Mouse (Mus musculus) small intestine, adult 2 months (tissue): ENCODE measurements around the gene Plg.

ENCODE experiments used
- CTCF ChIP-seq: fragments of 200-500 bp; IDR thresholded peaks from 2 replicates; pipeline ENCODE4 v1.5.1; 2012; ENCODE audit warnings: low read depth, mild to moderate bottlenecking, control low read depth, inconsistent platforms, low read length, moderate library complexity, mixed read lengths; ENCODE audit not compliant: insufficient replicate concordance, insufficient read length; ENCODE audit errors: extremely low read depth
- POLR2A ChIP-seq: fragments of 200-500 bp; IDR thresholded peaks from 2 replicates; pipeline ENCODE4 v1.6.1; 2012; ENCODE audit warnings: low read depth, mild to moderate bottlenecking, control low read depth, inconsistent platforms, low read length, moderate library complexity

DNA sequence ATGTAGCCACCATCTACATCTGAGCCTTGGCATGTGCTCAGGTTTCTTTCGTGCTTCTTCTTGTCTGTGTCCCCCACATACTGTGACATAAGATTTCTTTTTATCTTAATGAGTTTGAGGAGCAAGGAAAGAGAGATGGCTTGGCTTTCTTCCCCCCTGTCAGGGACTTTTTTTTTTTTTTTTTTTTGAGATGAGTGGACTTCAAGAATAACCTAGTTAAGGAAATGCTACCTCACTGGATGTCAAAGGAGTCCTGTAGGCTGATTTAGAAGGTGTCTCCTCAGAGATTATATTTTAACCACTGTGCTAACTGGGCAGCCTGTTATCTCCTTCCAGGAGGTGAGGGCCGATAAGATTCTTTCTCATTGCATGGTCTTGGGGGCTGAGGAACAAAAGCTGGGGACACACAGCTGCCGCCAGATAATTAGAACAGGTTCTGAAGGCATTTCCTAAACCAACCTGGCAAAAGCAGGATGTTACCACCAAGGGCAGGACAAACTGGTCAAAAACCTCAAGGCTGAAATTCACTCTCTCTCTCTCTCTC, 4.7 kb upstream of the Plg start:
- no peak for TF ChIP-seq CTCF
- TF ChIP-seq POLR2A = no peak
